Mouse (Mus musculus): ENCODE results near the gene Iqca. TPM values are rescaled to one million over a fixed set of nuclear protein-coding genes. Genes with fewer than 3 reads are reported as not detected.
A peak's percentile ranks its signal among the peaks of the same experiment; 100 is the strongest.

Gene Iqca
- polyA plus RNA-seq (2015; fragmentation: Nextera tagmentation; extraction: Ambion mirVana): 0.24 and 0.35 TPM in 2 replicates

- Histone ChIP-seq H3K9ac (replicated peaks) (no peak within 1 kb of the TSS; the same call in 1 of the 2 replicates), H3K4me3 (replicated peaks) (peak within 1 kb of the TSS; percentile 20), H3K27me3 (0 out of 2 replicates have a peak, but pooled peaks cover 3% of the 10 kb centered on the region), H3K4me1 (replicated peaks) (peaks cover 21% of the 10 kb centered on the region), H3K27ac (peak within 1 kb of the TSS; percentile 19), H3K4me2 (replicated peaks) (peak within 1 kb of the TSS; percentile 50), H3K36me3 (no peaks in the 10 kb centered on the region), H3K9me3 (no peaks in the 10 kb centered on the region)
- ATAC-seq: peak; percentile 96
- 3% methylated on average over 18 of the region's 18 CpGs for WGBS
Measured at GRCm38 (mm10) chr1:90153099-90153744, at the start of gene Iqca. Gene Iqca (minus strand): TSS chr1:90153401.

- WGBS: 4% methylated on average over 23 of the region's 23 CpGs
- no peak overlapping the region for H3K27ac ChIP-seq
- H3K9me3 ChIP-seq: peaks cover 4% of the 10 kb centered on the region; the same call in 1 of the 2 replicates
- H3K9ac ChIP-seq (replicated peaks): no peak overlapping the region
- peaks cover 28% of the 10 kb centered on the region for H3K27me3 ChIP-seq
- H3K36me3 ChIP-seq: no peaks in the 10 kb centered on the region
- H3K4me3 ChIP-seq (replicated peaks): no peak overlapping the region
- peak overlapping the region; percentile 65 for H3K4me2 ChIP-seq (replicated peaks)
- peaks cover 50% of the 10 kb centered on the region for H3K4me1 ChIP-seq (replicated peaks)
- ATAC-seq: peak; percentile 49
Measured at GRCm38 (mm10) chr1:90202207-90202978, 49.2 kb upstream of the Iqca start.

- Histone ChIP-seq H3K36me3 (no peaks in the 10 kb centered on the region), H3K9me3 (peaks cover 4% of the 10 kb centered on the region; the same call in 1 of the 2 replicates), H3K27me3 (peaks cover 28% of the 10 kb centered on the region), H3K9ac (replicated peaks) (no peak overlapping the region), H3K4me2 (replicated peaks) (no peak overlapping the region), H3K4me3 (replicated peaks) (no peak overlapping the region), H3K4me1 (replicated peaks) (peaks cover 43% of the 10 kb centered on the region), H3K27ac (no peak overlapping the region)
- no peak for ATAC-seq
- WGBS: 69% methylated on average over 2 of the region's 2 CpGs
Measured at GRCm38 (mm10) chr1:90201655-90202054, 48.5 kb upstream of the Iqca start.

- Histone ChIP-seq H3K27ac (no peak overlapping the region), H3K4me3 (replicated peaks) (no peak overlapping the region), H3K4me2 (replicated peaks) (no peak overlapping the region), H3K9me3 (peaks cover 4% of the 10 kb centered on the region; the same call in 1 of the 2 replicates), H3K27me3 (peaks cover 28% of the 10 kb centered on the region), H3K4me1 (replicated peaks) (peaks cover 39% of the 10 kb centered on the region), H3K36me3 (no peaks in the 10 kb centered on the region), H3K9ac (replicated peaks) (no peak overlapping the region)
- 90% methylated on average over 5 of the region's 5 CpGs for WGBS
- no peak for ATAC-seq
Measured at GRCm38 (mm10) chr1:90201246-90201645, 48.0 kb upstream of the Iqca start.

GRCm38 (mm10) chr1:90189046-90189445, 35.8 kb upstream of the Iqca start:
- WGBS: 34% methylated on average over 6 of the region's 6 CpGs
- ATAC-seq: no peak
- no peaks in the 10 kb centered on the region; the same call in 1 of the 2 replicates for H3K36me3 ChIP-seq

GRCm38 (mm10) chr1:90186874-90187273, 33.7 kb upstream of the Iqca start:
- H3K4me3 ChIP-seq (replicated peaks): no peak overlapping the region
- no peak overlapping the region for H3K27ac ChIP-seq
- WGBS: 92% methylated on average over 5 of the region's 5 CpGs
- H3K36me3 ChIP-seq: no peaks in the 10 kb centered on the region; the same call in 1 of the 2 replicates
- H3K4me2 ChIP-seq (replicated peaks): no peak overlapping the region
- no peak overlapping the region for H3K9ac ChIP-seq (replicated peaks)
- H3K9me3 ChIP-seq: no peaks in the 10 kb centered on the region; the same call in 1 of the 2 replicates
- H3K4me1 ChIP-seq (replicated peaks): peaks cover 21% of the 10 kb centered on the region
- no peaks in the 10 kb centered on the region; the same call in 1 of the 2 replicates for H3K27me3 ChIP-seq
- ATAC-seq: no peak

More at GRCm38 (mm10) chr1:90189046-90189445, 35.8 kb upstream of the Iqca start:
- Histone ChIP-seq H3K4me1 (replicated peaks) (peaks cover 21% of the 10 kb centered on the region), H3K4me2 (replicated peaks) (no peak overlapping the region), H3K9me3 (no peaks in the 10 kb centered on the region; the same call in 1 of the 2 replicates), H3K27me3 (no peaks in the 10 kb centered on the region; the same call in 1 of the 2 replicates), H3K9ac (replicated peaks) (no peak overlapping the region), H3K27ac (no peak overlapping the region), H3K4me3 (replicated peaks) (no peak overlapping the region)

- no peak for ATAC-seq
- Histone ChIP-seq H3K9me3 (no peaks in the 10 kb centered on the region; the same call in 1 of the 2 replicates), H3K4me1 (replicated peaks) (peaks cover 21% of the 10 kb centered on the region), H3K4me3 (replicated peaks) (no peak overlapping the region), H3K27ac (no peak overlapping the region), H3K27me3 (no peaks in the 10 kb centered on the region; the same call in 1 of the 2 replicates), H3K36me3 (no peaks in the 10 kb centered on the region; the same call in 1 of the 2 replicates), H3K9ac (replicated peaks) (no peak overlapping the region), H3K4me2 (replicated peaks) (no peak overlapping the region)
- 90% methylated on average over 4 of the region's 4 CpGs for WGBS
Measured at GRCm38 (mm10) chr1:90186173-90186572, 33.0 kb upstream of the Iqca start.

- Histone ChIP-seq H3K27ac (no peak overlapping the region), H3K27me3 (no peaks in the 10 kb centered on the region), H3K4me2 (replicated peaks) (no peak overlapping the region), H3K9ac (replicated peaks) (no peak overlapping the region), H3K36me3 (no peaks in the 10 kb centered on the region; the same call in 1 of the 2 replicates), H3K4me3 (replicated peaks) (no peak overlapping the region), H3K4me1 (replicated peaks) (peaks cover 2% of the 10 kb centered on the region), H3K9me3 (no peaks in the 10 kb centered on the region; the same call in 1 of the 2 replicates)
- ATAC-seq: no peak
- 78% methylated on average over 6 of the region's 6 CpGs for WGBS
Measured at GRCm38 (mm10) chr1:90183602-90184001, 30.4 kb upstream of the Iqca start.

GRCm38 (mm10) chr1:90182521-90182920, 29.3 kb upstream of the Iqca start:
- no peaks in the 10 kb centered on the region; the same call in 1 of the 2 replicates for H3K9me3 ChIP-seq

GRCm38 (mm10) chr1:90180966-90181699, 27.9 kb upstream of the Iqca start:
- WGBS: 90% methylated on average over 12 of the region's 12 CpGs
- ATAC-seq: no peak
- H3K36me3 ChIP-seq: no peaks in the 10 kb centered on the region

More at GRCm38 (mm10) chr1:90182521-90182920, 29.3 kb upstream of the Iqca start:
- Histone ChIP-seq H3K4me3 (replicated peaks) (no peak overlapping the region), H3K27me3 (no peaks in the 10 kb centered on the region), H3K36me3 (no peaks in the 10 kb centered on the region; the same call in 1 of the 2 replicates), H3K27ac (no peak overlapping the region), H3K4me2 (replicated peaks) (no peak overlapping the region), H3K4me1 (replicated peaks) (no peaks in the 10 kb centered on the region), H3K9ac (replicated peaks) (no peak overlapping the region)
- 77% methylated on average over 5 of the region's 5 CpGs for WGBS
- ATAC-seq: no peak

GRCm38 (mm10) chr1:90180479-90180878, 27.3 kb upstream of the Iqca start:
- Histone ChIP-seq H3K36me3 (no peaks in the 10 kb centered on the region), H3K4me1 (replicated peaks) (0 out of 2 replicates have a peak, but pooled peaks cover 4% of the 10 kb centered on the region), H3K27ac (no peak overlapping the region), H3K9me3 (no peaks in the 10 kb centered on the region), H3K9ac (replicated peaks) (no peak overlapping the region), H3K27me3 (no peaks in the 10 kb centered on the region), H3K4me2 (replicated peaks) (no peak overlapping the region), H3K4me3 (replicated peaks) (no peak overlapping the region)
- 87% methylated on average over 7 of the region's 7 CpGs for WGBS
- no peak for ATAC-seq

More at GRCm38 (mm10) chr1:90180966-90181699, 27.9 kb upstream of the Iqca start:
- no peak overlapping the region for H3K4me2 ChIP-seq (replicated peaks)
- H3K4me1 ChIP-seq (replicated peaks): 0 out of 2 replicates have a peak, but pooled peaks cover 2% of the 10 kb centered on the region
- H3K4me3 ChIP-seq (replicated peaks): no peak overlapping the region
- H3K27ac ChIP-seq: no peak overlapping the region
- no peaks in the 10 kb centered on the region for H3K27me3 ChIP-seq
- H3K9ac ChIP-seq (replicated peaks): no peak overlapping the region
- no peaks in the 10 kb centered on the region for H3K9me3 ChIP-seq

All from midbrain, embryonic 13.5 days (tissue).